Mouse (Mus musculus): Measurements from ENCODE around the gene Tmsb15b1. TPM values are rescaled to one million over a fixed set of nuclear protein-coding genes. Genes with fewer than 3 reads are reported as not detected.

Tmsb15b1 gene
- 9.5 and 12.9 TPM in 2 replicates for polyA plus RNA-seq (2015; fragmentation: Nextera tagmentation; extraction: Ambion mirVana)

GRCm38 (mm10) chrX:136976424-136977084 lies at the start of gene Tmsb15b1, which contains the start of gene Tmsb15l:
Gene Tmsb15b1 (minus strand): TSS chrX:136976874.
Gene Tmsb15l (minus strand): TSS chrX:136976869.

GRCm38 (mm10) chrX:136992978-136993547 lies 16.4 kb upstream of the Tmsb15b1 start, which contains the start of gene Zcchc18:
Gene Zcchc18 (plus strand): TSS chrX:136993155.

GRCm38 (mm10) chrX:136975397-136975796 lies 1.3 kb downstream of the Tmsb15b1 start, which contains the start of gene Tmsb15b2:
Gene Tmsb15b2 (minus strand): TSS chrX:136975497.

GRCm38 (mm10) chrX:136927031-136927430 lies 49.6 kb downstream of the Tmsb15b1 start, which contains the start of gene H2bfm:
Gene H2bfm (plus strand): TSS chrX:136927325.

Other genes with a start within 250 kb of the Tmsb15b1 start
- gene Morf4l2, start 233.2 kb downstream of the Tmsb15b1 start, polyA plus RNA-seq (2015; fragmentation: Nextera tagmentation; extraction: Ambion mirVana) = 193 and 199 TPM in 2 replicates
- not detected in 2 replicates for gene Glra4, start 196.7 kb downstream of the Tmsb15b1 start, polyA plus RNA-seq (2015; fragmentation: Nextera tagmentation; extraction: Ambion mirVana)
- gene Plp1, start 154.2 kb downstream of the Tmsb15b1 start, polyA plus RNA-seq (2015; fragmentation: Nextera tagmentation; extraction: Ambion mirVana) = 0.97 and 1.0 TPM in 2 replicates
- gene Rab9b, start 108.1 kb downstream of the Tmsb15b1 start, polyA plus RNA-seq (2015; fragmentation: Nextera tagmentation; extraction: Ambion mirVana) = not detected in 2 replicates
- gene H2bfm, start 49.5 kb downstream of the Tmsb15b1 start, polyA plus RNA-seq (2015; fragmentation: Nextera tagmentation; extraction: Ambion mirVana) = not detected in 2 replicates
- 9.6 and 10.8 TPM in 2 replicates for gene Tmsb15b2, start 1.4 kb downstream of the Tmsb15b1 start, polyA plus RNA-seq (2015; fragmentation: Nextera tagmentation; extraction: Ambion mirVana)
- 0.90 and 1.7 TPM in 2 replicates for gene Tmsb15l, start within 50 bp of the Tmsb15b1 start, polyA plus RNA-seq (2015; fragmentation: Nextera tagmentation; extraction: Ambion mirVana)
- 0.42 and 0.71 TPM in 2 replicates for gene Zcchc18, start 16.3 kb upstream of the Tmsb15b1 start, polyA plus RNA-seq (2015; fragmentation: Nextera tagmentation; extraction: Ambion mirVana)
- gene Slc25a53, start 61.4 kb upstream of the Tmsb15b1 start, polyA plus RNA-seq (2015; fragmentation: Nextera tagmentation; extraction: Ambion mirVana) = 5.1 and 5.5 TPM in 2 replicates
- 1.6 and 2.1 TPM in 2 replicates for gene Fam199x, start 72.7 kb upstream of the Tmsb15b1 start, polyA plus RNA-seq (2015; fragmentation: Nextera tagmentation; extraction: Ambion mirVana)
- gene Esx1, start 145.2 kb upstream of the Tmsb15b1 start, polyA plus RNA-seq (2015; fragmentation: Nextera tagmentation; extraction: Ambion mirVana) = not detected in 2 replicates